Mouse (Mus musculus) embryonic fibroblast, embryonic 13.5 days (primary cell): Measurements from ENCODE around the gene Erich2.

ENCODE experiments used
- CTCF ChIP-seq: IDR thresholded peaks from 2 replicates; pipeline ENCODE4 v1.5.1; 2011; ENCODE audit warnings: mild to moderate bottlenecking, control low read depth, low read length, moderate library complexity, borderline replicate concordance; ENCODE audit not compliant: insufficient read depth
- POLR2A ChIP-seq: IDR thresholded peaks from 2 replicates; pipeline ENCODE4 v1.6.1; 2011; ENCODE audit warnings: low read depth, mild to moderate bottlenecking, control low read depth, low read length, moderate library complexity

DNA sequence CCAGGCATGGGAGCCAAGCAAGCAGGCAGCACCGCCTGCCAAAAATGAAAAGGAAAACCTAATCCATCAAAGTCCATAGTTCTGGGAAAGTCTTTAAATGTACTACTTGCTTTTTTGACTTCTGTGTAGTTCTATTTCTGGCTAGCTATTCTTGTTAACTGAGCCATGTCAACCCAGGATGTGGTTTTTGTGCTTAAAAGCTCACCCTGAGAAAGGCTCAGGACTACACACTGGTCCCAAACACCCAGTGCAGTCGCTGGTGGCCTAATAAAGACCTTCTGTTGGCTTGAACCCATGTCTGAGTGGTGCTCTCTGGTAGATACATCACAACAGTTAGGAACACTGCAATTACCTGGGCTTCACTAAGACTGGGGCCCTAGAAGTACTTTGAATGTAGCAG, 42.8 kb downstream of the Erich2 start:
- TF ChIP-seq CTCF: no peak
- no peak for TF ChIP-seq POLR2A
